Mouse (Mus musculus) liver, embryonic 14.5 days (tissue): Measurements from ENCODE around the gene Chrd.

Experiments used
- CTCF ChIP-seq: IDR thresholded peaks from 2 replicates; pipeline ENCODE4 v1.5.1; 2016; ENCODE audit warnings: antibody characterized with exemption, low read depth, control low read depth
- EP300 ChIP-seq: IDR thresholded peaks from 2 replicates; pipeline ENCODE4 v1.6.1; 2016; ENCODE audit warnings: antibody characterized with exemption, low read depth

DNA sequence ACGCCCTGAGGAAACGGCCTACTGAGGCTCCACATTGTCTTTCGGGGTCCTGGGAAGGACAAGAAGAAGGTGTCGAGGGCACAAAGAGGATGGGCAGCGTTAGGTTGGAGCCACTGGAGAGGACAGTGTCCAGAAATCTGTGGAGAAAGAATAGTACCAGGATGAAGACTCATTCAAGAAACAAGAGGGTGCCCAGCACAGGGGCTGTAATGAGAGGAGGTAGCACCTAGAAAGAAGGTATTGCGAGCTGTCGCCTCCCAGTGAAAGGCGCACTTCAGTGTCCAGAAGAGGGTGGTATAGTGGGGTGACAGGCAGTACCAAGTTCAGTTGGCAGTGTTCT is 16.1 kb upstream of the Chrd start:
- peak; percentile 17; the same call in 1 of the 2 replicates for TF ChIP-seq CTCF
- no peak for TF ChIP-seq EP300
